Mouse (Mus musculus) right cerebral cortex, postnatal 4 days (tissue): ENCODE data around the gene Asb14.
"Not testable (repeated sequence)": the region's sequence is repeated elsewhere in the genome, so short reads cannot be mapped to it uniquely, and the experiment has no call there.

Experiments used
- DNase-seq: peaks from one replicate; pipeline ENCODE4 v3.0.0-alpha.2; 2022

Asb14 gene

DNA sequence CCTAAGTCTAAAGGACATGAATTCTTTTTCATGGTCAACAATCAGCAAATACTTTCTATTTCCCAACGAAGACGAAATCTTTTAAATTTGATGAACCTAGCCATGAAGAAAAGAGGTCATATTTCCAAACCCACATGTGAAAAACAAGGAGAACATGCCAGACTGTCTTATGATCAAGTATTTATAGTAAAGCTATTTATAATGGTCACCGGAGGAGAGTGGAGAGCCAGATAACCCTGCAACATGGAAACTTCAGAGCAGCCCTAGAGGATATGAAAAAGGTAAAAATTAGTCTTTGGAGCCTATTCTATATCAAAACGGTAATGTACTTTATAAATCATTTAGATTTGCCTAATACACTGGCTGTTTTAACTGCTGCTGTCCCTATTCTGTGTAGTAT lies at the start of gene Asb14:
Gene Asb14 (plus strand): TSS at position 166 of the 400 bp plus-strand sequence.
- DNase-seq, result no peak

DNA sequence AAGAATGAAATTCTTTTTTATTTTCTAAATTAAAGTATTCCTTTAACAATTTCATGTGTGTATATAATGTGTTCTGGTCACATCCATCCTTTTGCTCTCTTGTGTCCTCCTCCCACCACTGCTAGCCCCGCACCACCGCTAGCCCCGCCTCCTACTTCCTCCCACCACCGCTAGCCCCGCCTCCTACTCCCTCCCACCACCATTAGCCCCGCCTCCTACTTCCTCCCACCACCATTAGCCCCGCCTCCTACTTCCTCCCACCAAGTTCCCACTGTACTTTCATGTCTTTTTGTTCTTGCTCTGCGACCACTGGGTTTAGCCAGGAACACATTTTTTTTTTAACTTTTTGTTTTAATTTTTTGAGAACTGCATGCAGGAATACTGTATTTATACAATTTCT lies 41.3 kb upstream of the Asb14 start:
- no peak for DNase-seq

DNA sequence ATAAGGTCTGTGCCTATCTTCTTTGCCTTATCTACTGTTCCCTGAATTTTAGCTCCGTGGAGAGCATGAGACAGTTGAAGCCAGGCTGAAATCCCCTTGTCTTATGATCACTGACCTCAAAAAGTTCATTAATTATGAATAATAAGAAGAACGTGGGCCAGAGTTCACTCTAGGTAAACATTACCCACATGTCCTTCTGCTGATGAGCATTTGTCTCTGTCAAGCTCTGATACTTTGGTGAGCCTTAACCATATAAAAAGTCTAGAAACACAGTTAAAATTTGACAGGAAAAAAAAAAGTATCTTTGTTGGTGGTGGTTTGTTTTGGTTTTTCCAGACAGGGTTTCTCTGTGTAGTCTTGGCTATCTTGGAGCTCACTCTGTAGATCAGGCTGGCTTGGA lies 40.3 kb upstream of the Asb14 start:
- no peak for DNase-seq

DNA sequence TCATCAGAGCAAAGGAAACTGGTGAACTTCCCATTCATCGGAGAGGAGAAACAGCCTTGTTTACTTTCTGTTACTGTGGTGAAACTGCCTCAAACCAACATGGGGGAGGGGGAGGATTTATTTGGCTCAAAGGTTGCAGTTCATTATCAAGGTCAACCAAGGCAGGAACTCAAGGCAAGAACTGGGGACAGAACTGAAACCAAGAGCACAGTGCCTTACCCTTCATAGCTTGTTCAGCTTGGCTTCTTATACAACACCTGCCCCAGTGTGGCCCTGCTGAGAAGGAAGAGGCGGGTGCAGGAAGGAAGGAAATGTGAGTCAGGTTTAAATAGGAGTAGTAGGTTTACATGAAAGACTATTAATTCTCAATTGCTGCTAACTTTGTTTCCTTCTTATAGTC lies 36.0 kb upstream of the Asb14 start:
- DNase-seq, result no peak

DNA sequence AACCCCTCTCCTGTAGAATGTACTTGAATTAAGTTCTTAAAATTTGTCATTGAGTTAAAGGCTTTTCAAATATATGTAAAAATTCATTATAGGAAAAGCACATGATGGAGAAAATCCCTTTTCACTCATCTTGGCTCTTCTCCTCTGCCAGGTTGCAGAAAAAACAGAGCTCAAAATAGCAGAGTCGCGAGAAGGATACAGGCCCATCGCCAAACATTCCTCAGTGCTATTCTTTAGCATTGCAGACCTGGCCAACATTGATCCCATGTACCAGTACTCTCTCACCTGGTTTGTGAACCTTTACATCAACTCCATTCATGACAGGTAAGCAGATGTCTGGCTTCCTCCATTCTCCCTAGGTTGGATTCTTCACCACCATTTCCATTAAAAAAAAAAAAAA lies 35.3 kb upstream of the Asb14 start:
- DNase-seq, result no peak

DNA sequence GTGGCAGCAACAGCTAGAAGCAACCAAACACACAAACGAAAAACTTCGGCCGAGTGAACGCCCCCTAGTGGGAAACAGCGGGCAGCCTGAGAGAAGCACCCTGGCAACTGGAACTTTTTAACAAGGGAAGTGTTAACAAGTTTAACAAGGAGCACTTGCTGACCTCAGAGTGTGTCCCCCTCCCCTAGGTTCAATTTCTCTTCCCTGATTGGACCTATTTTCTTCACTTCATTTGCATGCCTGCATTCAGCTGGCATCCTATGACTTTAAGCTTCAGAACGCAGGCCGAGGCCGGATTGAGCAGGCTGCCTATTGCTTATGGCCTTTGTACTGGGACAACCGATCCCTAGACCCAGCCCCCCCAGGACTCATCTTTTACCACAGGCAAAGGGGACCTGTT lies 27.0 kb upstream of the Asb14 start:
- no peak for DNase-seq

DNA sequence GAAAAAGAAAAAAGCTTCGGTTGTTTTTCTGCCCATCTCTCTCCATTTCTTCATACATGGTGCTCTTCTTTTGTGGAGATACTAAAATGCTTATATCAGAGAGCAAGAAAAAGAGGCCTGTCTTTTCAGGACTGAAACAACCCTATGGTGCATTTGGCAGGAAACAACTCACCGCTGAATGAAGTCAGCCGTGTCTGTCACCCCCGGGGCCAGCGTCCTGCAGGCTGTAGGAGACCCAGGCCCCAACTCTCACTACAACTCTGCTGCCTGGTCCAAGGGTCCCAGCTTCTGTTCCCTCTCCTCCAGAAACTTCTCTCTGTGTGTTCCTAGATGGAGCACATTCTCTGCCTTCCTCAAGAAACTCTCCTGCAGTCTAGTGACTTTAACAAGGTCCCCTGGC lies 26.1 kb upstream of the Asb14 start:
- DNase-seq, result no peak

DNA sequence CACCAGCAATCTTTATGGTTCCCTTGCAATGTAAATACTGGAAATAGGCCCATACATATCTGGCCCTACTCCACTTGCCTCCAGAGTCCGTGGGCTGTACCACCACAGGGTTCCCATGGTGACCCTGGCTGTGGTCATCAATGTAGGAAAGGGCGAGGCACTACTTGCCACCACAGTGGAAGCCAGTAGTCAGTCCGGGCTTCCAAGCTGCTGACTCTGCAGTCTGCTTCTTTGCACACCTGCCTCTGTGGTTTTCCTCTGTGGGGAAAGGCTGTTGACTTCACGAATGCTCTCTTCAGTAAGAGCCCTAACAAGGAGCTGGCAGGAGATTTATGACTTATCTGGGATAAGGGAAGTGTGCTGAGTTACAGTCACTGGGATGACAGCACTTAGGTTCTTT lies 15.6 kb upstream of the Asb14 start:
- DNase-seq, result no peak

DNA sequence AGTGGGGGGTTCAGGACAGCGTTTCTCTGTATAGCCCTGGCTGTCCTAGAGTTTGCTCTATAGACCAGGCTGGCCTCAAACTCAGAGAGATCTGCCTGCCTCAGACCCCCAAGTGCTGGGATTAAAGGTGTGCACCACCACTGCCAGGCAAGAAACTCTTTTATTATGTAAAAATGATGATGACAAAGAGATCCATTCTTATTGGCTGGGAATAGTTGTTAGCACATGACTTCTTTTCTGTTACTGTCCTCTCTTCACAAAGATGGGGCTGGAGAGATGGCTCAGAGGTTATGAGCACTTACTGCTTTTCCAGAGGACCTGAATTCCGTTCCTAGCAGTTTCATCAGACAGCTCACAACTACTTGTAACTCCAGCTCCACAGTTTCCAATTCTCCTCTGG lies 14.4 kb upstream of the Asb14 start:
- no peak for DNase-seq

DNA sequence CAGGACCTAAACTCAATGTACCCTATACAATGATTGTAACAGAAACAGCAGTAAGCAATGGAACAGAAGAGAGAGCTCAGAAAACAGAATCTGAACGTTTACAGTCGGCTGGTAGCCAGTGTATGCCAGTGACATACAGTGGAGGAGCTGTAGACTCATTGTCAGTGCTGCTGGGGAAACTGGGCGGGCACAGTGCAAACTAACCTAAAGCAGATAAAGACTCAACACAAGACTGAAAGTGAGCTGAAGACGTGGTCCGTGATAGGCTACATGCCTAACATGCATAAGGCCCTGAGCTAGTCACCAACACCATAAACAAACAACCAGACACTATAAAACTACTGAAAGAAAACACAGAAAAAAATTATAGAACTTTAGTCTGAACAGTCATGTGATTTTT lies 12.7 kb upstream of the Asb14 start:
- no peak for DNase-seq

DNA sequence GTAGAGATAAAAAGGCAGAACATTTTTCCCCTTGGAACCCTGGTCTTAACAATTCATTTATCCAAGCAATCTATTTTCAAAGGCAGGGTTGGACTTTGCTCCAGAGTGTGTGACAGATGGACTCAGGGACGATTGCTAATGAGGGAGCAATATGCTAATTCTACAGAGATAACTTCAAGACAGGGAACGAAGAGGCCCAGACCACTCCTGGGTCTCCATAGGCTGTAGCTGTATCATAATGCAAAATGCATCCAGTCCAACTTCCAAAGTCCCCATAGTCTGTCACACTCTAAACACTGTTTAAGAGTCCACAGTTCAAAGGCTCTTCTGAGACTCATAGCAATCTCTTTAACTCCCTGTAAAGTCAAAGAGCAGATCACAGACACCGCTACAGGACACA lies 7.1 kb upstream of the Asb14 start:
- no peak for DNase-seq

DNA sequence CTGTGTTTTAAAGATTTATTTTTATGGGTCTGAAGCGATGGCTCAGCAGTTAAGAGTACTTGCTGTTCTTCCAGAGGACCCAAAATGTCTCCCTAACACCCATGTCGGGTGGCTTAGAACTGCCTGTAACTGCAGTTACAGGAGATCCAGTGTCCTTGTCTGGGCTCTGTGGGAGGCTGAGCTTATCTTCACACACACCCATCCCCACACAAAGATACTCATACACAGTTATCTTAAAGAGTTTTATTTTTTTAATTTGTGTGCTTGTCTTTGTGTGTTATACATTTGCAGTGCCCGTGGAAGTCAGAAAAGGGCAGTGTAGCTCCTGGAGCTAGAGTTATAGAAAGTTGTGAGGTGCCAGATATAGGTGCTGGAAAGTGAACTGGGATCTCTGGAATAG lies 3.6 kb upstream of the Asb14 start:
- no peak for DNase-seq

DNA sequence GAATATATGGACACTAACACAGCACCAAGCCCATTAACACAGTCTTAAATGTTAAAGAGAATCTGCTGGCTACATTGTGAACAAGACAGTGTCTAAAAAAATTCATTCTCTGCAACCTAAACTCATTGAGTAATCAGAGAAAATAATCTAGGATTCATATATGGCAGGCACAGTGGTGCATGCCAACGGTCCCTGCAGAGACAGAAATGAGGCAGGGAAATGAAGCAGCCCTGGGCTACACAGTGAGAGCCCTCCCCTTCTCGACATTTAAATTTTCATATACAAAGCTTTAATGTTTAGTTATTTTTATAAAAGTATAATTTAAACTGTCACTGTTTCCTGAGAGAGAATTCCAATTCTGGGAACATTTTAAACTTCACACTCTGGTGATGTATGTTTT lies 5.1 kb downstream of the Asb14 start:
- no peak for DNase-seq

DNA sequence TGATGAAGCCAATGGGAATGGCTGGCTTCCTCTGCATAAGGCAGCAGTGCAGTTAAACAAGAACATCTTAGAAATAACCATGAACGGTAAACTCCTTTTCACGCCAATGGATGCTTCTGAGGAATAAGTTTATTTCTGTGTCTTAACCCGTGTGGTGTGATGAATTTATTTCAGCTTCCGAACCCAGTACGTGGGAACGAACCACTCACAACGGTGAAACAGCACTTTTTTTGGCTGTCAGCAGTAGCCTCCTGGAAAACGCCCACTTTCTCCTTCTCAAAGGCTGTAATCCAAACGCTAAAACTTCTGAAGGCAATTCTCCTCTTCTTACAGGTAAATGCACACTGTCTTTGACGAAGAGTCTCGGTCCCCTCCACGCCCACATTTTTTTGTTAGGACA lies 6.5 kb downstream of the Asb14 start:
- DNase-seq, result no peak

DNA sequence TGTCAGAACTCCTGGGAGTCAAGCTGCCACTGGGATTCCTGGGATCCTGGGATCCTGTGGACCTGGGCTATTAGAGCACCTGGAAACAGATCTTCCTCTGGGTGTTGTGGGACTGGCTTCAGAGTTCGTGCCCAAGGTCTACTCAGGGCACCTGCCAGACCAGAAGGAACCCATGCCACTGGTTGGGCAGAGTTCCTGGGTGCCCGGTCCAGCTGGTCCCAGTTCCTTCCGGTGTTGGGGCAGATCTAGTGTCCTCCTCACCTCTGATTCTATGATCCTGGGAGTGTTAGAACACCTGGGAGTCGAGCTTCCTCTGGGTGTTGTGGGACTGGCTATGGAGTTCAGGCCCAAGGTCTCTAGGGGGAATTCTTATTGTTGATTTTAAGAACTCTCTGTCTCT lies 13.0 kb downstream of the Asb14 start:
- no peak for DNase-seq

DNA sequence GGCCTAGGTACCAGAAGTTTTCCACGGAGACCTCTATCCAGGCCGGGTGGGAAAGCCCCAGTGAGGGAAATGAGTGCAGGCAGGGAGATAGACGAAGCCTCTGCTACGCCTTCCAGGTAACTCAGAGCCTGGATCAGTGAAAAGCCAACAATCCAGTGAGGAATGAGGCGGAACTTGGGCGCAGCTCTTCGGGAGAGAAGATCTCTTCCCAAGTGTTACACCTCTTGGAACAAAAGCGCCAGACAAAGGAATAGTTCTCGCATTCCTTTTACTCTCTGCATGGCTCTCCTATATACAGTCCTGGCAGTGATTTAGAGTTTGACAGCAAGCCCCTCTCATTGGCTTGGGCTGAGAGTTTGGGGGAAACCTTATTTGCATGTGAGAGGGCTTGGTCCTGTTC lies 16.1 kb downstream of the Asb14 start:
- DNase-seq, result not testable (repeated sequence)

DNA sequence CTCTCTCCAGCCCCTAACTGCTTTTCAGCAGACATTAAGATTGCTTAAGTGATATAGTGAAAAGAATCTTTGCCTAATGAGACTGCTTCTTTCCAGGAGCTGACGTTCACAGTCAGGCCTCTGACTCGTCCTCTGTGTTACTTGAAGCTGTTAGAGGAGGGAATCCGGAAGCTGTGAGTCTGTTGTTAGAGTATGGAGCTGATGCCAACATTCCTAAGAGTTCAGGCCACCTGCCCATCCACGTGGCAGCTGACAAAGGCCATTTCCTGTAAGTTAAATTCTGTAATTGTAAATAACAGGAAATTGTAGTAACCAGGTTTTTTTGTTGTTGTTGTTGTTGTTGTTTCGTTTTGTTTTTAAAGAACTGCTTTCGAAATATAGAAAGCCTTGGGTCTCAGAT lies 16.8 kb downstream of the Asb14 start:
- DNase-seq, result no peak

DNA sequence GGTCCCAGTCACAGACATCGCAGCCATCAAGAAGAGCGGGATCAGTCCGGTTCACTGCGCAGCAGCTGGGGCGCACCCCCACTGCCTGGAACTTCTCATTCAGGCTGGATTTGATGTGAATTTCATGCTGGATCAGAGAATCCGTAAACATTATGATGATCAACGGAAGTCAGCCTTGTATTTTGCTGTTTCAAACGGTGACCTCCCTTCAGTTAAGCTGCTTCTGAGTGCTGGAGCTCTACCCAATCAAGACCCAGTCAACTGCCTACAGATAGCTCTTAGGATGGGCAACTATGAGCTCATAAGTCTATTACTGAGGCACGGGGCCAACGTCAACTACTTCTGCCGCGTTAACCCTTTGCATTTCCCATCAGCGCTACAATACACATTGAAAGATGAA lies 17.5 kb downstream of the Asb14 start:
- no peak for DNase-seq

DNA sequence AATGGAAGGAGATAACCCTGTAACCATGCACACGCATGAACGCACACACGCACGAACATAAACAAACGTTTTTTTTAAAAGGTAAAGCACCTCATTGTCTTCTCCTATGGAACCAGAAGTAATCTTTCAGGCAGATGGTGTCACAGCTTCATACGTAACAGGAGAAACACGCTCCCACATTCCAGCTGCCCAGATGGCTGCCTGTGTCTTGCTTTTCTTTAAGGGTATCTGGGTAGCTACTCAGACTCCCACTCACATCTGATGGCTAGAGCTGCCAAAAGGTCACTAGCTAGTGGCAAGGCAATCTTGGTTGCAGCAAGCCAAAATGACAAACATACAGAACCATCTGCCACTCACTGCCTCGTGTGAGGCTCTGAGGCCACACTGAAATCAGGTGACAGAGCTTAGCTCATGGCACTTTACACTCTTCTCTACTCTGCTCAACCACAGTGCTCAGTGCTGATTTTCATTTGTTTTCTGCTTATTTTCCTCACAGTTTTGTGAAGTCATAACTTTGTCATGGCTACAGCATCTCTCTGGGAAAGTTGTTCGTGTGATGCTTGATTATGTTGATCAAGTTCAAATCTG lies 19.4 kb downstream of the Asb14 start:
- no peak for DNase-seq

DNA sequence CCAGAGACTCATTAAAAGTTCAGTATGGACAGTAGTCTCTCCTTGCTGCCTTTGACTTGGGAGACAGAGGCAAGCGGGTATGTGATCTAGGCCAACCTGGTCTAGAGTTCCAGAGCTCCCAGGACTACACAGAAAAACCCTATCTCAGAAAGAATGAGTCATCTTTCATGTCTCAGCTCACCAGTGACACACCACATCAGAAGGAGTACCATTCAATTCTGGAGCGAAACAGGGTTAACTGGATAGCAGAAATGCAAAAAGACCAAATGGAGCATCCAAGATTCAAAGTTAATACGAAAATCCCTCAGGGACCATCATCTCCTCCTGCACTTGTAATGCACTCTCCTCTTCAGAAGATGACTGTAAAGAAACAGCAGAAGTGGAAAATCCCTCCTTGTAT lies 25.0 kb downstream of the Asb14 start:
- no peak for DNase-seq

DNA sequence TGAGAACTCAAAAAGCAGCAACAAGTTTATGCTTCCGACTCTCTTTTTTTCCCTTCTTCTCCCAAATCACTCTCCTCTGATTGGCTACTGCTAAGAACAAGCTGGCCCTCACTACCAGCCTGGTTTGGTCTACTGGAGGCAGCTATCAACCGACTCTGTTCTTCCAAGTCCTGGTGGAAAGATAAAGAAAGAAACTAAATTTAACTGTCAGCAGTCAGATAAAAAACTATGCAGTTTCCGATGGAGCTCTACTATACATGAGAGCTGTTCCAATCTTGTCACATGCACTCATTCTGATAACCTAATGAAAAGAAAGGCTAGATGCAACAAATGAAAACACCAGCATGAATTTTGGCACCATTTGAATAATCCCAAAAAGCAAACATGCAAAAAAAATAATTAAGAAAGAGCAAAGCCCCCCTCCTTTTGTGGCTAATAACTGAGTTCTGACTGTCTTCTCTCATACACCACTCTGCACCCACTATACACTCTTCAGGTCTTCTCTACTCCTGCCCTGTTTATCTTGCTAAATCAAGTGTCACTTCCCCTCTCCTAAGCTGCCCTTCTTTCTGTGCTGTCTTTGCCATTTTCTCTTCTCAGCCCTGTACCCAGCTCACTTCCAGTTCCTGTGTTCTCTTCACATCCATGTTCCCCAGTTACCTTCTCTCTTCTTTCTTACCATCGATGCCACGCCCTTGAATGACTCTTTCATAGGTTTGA lies 29.5 kb downstream of the Asb14 start:
- DNase-seq, result no peak

DNA sequence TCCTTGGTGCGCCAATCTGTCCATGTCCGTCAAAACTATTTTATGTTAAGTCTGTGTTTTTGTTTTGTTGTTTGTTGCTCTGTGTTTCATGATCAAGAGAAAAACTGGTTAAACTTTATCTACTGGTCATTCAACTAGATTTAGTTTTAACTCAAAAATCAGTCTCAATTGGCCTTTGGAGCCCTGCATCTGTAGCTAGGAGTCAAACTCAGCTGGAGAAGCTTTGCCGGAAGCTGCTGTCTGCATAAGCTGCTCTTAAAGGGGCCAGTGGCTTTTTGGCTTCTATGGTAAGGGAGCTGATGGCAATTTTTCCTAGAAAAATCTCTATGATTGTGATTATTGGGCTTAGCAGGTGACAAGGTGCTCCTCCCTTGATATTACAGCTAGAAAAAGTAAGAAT lies 40.5 kb downstream of the Asb14 start:
- DNase-seq, result no peak

DNA sequence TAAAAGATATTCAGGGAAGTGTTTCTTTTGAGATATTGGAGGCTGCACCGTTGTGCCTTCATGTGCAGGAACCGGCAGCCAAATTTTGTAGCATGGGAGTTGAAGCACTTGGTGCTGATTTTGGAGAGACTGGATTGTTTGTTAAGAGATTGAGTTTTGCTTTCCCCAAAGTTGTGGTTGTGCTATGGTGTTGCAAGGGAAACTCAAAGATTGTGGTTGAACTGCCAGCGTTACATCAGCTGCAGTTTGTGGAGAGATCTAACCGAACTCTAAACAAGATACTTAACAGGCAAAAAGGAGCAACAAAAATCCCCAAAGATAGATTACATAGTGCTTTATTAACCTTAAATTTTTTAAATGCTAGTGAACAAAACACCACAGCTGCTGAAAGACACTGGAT lies 41.2 kb downstream of the Asb14 start:
- no peak for DNase-seq

DNA sequence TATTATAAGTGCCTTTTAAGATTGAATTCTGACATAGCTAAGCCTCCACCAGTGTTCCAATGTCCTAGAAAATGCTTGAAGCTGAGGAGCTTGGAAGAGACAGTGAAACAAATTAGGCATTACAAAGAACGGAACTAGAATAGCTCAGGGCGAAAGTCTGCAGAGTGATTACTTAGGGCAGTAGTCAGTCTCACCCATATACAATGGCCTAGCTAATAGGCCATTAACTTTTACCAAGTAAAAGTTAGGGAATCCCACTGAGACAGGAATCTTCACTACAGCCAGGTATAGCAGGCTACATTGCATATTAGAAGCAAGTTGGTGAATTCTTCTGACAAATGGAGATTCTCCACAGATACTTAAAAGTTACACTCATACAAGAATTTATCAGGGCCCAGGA lies 61.8 kb downstream of the Asb14 start:
- not testable (repeated sequence) for DNase-seq

DNA sequence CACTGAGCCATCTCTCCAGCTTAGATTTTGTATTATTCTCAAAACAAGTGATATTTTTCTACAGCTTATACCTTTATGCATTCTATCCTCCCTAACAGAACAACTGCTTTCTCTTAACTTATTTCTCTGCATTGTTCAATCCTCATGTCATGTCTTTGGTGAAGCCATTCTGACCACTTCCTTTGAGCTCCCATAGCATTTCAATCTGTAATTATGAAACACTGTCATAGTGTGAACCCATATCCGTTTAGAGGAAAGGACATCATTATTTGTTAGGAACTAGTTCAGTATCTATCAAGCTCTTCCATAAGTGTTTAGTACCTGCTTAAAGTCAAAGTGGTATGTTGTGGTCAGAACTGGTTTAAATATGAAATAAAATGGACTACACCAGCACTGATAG lies 66.2 kb downstream of the Asb14 start:
- no peak for DNase-seq
